Mouse (Mus musculus): ENCODE measurements around the gene Nampt.
"Not testable (repeated sequence)": the region's sequence is repeated elsewhere in the genome, so short reads cannot be mapped to it uniquely, and the experiment has no call there.

The Nampt gene

GRCm38 (mm10) chr12:32838954-32839353 lies 19.6 kb downstream of the Nampt start:
- in situ Hi-C loops (cut with MboI, MseI), result no loop called here

- in situ Hi-C loops (cut with MboI, MseI), result no loop called here
Measured at GRCm38 (mm10) chr12:32841442-32841900, 22.1 kb downstream of the Nampt start.

- in situ Hi-C loops (cut with MboI, MseI), result no loop called here
Measured at GRCm38 (mm10) chr12:32846325-32846724, 27.0 kb downstream of the Nampt start.

- in situ Hi-C loops (cut with MboI, MseI), result no loop called here
Measured at GRCm38 (mm10) chr12:32853757-32854156, 34.4 kb downstream of the Nampt start.

- in situ Hi-C loops (cut with MboI, MseI), result no loop called here
Measured at GRCm38 (mm10) chr12:32854866-32855265, 35.5 kb downstream of the Nampt start.

- in situ Hi-C loops (cut with MboI, MseI), result no loop called here
Measured at GRCm38 (mm10) chr12:32855398-32855797, 36.1 kb downstream of the Nampt start.

- in situ Hi-C loops (cut with MboI, MseI), result no loop called here
Measured at GRCm38 (mm10) chr12:32856707-32857511, 37.6 kb downstream of the Nampt start.

GRCm38 (mm10) chr12:32858444-32858843 lies 39.1 kb downstream of the Nampt start:
- in situ Hi-C loops (cut with MboI, MseI), result no loop called here

GRCm38 (mm10) chr12:32860820-32861219 lies 41.5 kb downstream of the Nampt start:
- in situ Hi-C loops (cut with MboI, MseI), result no loop called here

GRCm38 (mm10) chr12:32870815-32871214 lies 51.5 kb downstream of the Nampt start:
- in situ Hi-C loops (cut with MboI, MseI), result no loop called here

GRCm38 (mm10) chr12:32877500-32877899 lies 58.2 kb downstream of the Nampt start:
- in situ Hi-C loops (cut with MboI, MseI), result no loop called here

GRCm38 (mm10) chr12:32877964-32878571 lies 58.7 kb downstream of the Nampt start:
- in situ Hi-C loops (cut with MboI, MseI), result no loop called here

GRCm38 (mm10) chr12:32879371-32879770 lies 60.0 kb downstream of the Nampt start:
- in situ Hi-C loops (cut with MboI, MseI), result no loop called here

GRCm38 (mm10) chr12:32884356-32884755 lies 65.0 kb downstream of the Nampt start:
- in situ Hi-C loops (cut with MboI, MseI), result no loop called here

GRCm38 (mm10) chr12:32885041-32885440 lies 65.7 kb downstream of the Nampt start:
- in situ Hi-C loops (cut with MboI, MseI), result no loop called here

GRCm38 (mm10) chr12:32886353-32886752 lies 67.0 kb downstream of the Nampt start:
- in situ Hi-C loops (cut with MboI, MseI), result no loop called here

- in situ Hi-C loops (cut with MboI, MseI), result no loop called here
Measured at GRCm38 (mm10) chr12:32888226-32888625, 68.9 kb downstream of the Nampt start.

- in situ Hi-C loops (cut with MboI, MseI), result no loop called here
Measured at GRCm38 (mm10) chr12:32889846-32890245, 70.5 kb downstream of the Nampt start.

GRCm38 (mm10) chr12:32890455-32890854 lies 71.1 kb downstream of the Nampt start:
- in situ Hi-C loops (cut with MboI, MseI), result no loop called here

GRCm38 (mm10) chr12:32891271-32891670 lies 71.9 kb downstream of the Nampt start:
- in situ Hi-C loops (cut with MboI, MseI), result not testable (repeated sequence)

- in situ Hi-C loops (cut with MboI, MseI), result no loop called here
Measured at GRCm38 (mm10) chr12:32893212-32893611, 73.9 kb downstream of the Nampt start.

GRCm38 (mm10) chr12:32895806-32896205 lies 76.5 kb downstream of the Nampt start:
- in situ Hi-C loops (cut with MboI, MseI), result loop anchor here (5.0 kb wide), 1 partner anchor 259 kb away; no protein-coding TSS in a partner anchor

- in situ Hi-C loops (cut with MboI, MseI), result loop anchor here (5.0 kb wide), 1 partner anchor 259 kb away; no protein-coding TSS in a partner anchor
Measured at GRCm38 (mm10) chr12:32896496-32896895, 77.2 kb downstream of the Nampt start.
